Mouse (Mus musculus): ENCODE measurements around the gene Omt2b. TPM values are rescaled to one million over a fixed set of nuclear protein-coding genes. Genes with fewer than 3 reads are reported as not detected.
"Not testable (repeated sequence)": the region's sequence is repeated elsewhere in the genome, so short reads cannot be mapped to it uniquely, and the experiment has no call there.

Gene Omt2b
- total RNA-seq, 2 experiments from 2014 or later: not detected

DNA sequence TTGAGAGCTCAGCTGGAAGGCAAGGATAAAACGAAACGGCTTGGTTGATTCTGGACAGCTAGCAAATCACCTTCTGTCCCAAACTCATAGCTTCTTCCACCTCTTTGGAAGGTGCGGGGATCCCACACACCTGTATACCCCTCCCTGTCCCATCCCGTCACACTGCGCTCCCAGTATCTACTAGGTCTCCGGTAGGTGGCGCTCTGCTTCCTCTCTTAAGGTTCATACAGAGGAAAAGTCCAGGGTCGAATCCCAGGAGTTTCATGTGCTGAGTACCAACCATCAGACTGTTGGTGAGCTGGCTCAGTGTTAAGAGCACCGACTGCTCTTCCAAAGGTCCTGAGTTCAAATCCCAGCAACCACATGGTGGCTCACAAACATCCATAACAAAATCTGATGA, 30.7 kb downstream of the Omt2b start:
- TF ChIP-seq CTCF (IDR thresholded peaks at IDR 0.05): peak; percentile 73
- Histone ChIP-seq H3K4me3 (no peak overlapping the region), H3K27ac (no peak overlapping the region)
- intact Hi-C loops (cut with DNase I): loop anchor here (5.0 kb wide), 1 partner anchor 79 kb away; no protein-coding TSS in a partner anchor
- peak; percentile 38 to 45 for DNase-seq (ENCODE audit: extremely low spot score in 1 of 2, low spot score in 2 of 2)

DNA sequence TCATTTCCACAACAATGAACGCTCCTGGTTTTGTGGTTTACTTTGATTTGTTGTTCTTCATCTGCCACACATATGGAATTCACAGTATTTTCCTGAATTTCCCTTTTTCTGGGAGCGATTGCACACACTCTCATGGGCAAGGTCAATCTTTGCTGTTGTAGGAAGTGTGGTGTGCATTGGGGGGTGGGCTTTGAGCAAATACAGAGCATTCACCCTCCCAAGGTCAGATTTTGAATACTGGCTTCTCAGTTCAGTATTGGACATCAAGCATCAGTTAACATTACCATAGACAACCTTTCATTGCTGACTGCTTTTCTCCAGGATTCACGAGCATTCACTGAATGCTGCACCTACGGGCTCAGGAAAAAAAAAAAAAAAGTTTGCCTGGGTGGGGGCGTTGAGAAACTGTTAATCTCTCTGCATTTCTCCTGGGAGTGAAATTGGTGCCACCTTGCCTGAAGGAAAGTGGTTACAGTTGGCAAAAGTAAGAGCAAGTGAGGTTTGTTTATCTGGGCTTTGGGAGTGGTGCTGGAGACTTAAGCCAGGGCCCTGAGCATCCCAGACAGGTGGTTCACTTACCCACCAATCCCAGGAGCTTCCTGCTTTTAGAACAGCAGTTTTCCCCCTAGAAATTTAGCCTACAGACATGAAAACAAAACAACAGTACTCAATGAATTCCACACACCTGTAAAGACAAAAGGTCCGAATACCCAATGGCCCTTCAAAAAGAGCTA, 32.5 kb downstream of the Omt2b start:
- no peak overlapping the region for H3K4me3 ChIP-seq
- no peak overlapping the region for H3K27ac ChIP-seq
- no peak for DNase-seq (ENCODE audit: extremely low spot score in 1 of 2, low spot score in 2 of 2)
- TF ChIP-seq CTCF (IDR thresholded peaks at IDR 0.05): no peak
- intact Hi-C loops (cut with DNase I): loop anchor here (5.0 kb wide), 1 partner anchor 77 kb away; no protein-coding TSS in a partner anchor

DNA sequence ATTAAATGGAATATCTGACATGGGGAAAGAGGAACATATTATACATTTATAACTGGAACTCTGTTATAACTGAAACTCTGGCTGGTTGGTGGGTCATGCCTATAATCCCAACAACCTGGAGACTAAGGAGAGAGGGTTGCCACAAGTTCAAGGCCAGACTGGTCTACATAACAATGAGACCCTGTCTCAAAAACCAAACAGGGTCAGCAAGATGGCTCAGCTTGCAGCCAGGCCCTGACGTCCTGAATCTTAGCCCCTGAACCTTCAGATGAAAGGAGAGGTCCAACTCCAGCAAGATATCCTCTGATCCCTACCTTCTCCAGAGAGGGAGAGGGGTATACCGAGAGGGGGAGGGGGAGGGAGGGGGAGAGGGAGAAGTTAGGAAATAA, 33.1 kb downstream of the Omt2b start:
- no peak overlapping the region for H3K4me3 ChIP-seq
- intact Hi-C loops (cut with DNase I): no loop called here
- TF ChIP-seq CTCF (IDR thresholded peaks at IDR 0.05): no peak
- DNase-seq (ENCODE audit: extremely low spot score in 1 of 2, low spot score in 2 of 2): no peak
- no peak overlapping the region for H3K27ac ChIP-seq

DNA sequence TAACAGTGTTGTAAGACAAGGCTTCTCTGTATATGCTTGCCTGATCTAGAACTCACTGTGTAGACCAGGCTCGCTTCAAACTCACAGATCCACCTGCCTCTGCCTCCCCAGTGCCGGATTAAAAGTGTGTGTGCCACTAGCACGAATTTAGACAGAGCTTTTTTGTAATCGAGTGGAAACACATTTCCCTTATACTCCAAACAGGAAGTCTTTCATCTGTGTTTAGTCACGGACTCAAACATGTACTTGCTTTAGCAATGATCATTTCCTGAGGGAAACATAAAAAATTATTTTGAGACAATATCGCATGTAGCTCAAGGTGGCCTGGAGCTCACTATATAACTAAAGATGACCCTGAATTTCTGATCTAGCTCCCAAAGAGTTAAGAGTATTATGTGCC, 36.0 kb downstream of the Omt2b start:
- intact Hi-C loops (cut with DNase I): no loop called here
- DNase-seq (ENCODE audit: extremely low spot score in 1 of 2, low spot score in 2 of 2): no peak
- H3K27ac ChIP-seq: no peak overlapping the region
- H3K4me3 ChIP-seq: no peak overlapping the region
- no peak for TF ChIP-seq CTCF (IDR thresholded peaks at IDR 0.05)

DNA sequence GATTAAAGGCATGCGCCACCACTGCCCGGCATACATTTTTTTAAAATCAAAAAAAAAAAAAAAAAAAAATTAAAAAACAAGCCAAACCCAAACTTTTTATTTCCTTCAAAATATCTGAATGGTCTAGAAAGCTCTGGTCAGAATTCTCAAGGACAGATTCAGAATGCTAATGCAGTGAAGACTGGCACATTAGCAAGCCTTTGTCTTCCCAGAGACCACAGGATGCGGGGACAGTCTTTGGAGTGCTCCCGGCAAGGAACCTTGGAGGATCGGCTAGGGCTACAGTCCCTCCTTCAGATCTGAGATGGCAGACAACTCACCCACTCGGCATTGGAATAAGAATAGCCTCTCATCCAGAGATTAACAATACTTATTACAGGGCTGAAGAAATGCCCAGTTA, 37.3 kb downstream of the Omt2b start:
- intact Hi-C loops (cut with DNase I): no loop called here
- DNase-seq (ENCODE audit: extremely low spot score in 1 of 2, low spot score in 2 of 2): no peak
- Histone ChIP-seq H3K27ac (no peak overlapping the region), H3K4me3 (no peak overlapping the region)
- no peak for TF ChIP-seq CTCF (IDR thresholded peaks at IDR 0.05)

DNA sequence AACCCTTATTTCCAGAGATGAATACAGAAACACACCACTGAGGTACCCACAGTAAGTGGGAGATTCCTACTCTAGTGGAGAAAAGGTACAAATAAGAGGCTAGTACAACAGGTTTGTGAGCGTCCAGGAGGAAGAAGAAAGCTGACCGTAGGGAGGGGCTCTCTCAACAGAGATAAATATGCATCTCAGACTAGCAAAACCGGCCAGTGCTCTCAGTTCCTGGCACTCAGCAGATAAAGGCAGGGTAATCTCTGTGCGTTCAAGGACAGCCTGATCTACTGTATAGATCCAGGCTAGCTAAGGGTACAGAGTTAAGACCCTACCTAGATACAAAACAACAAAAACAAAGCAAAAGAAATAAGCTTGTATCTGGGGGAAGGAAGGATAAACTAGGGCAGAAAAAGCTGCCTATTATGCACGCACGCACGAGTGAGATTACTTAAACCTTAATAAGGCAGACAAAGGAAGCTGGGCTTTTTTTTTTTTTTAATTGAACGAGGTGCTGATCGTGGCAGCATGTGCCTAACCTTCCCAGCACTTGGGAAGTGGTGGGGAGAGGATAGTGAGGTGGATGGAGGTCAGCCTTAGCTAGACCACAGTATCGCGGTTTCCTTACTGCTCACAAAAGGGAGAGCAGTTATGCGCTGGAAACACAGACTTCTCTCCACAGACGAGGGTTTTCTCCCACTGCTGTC, 38.6 kb downstream of the Omt2b start:
- intact Hi-C loops (cut with DNase I): no loop called here
- Histone ChIP-seq H3K4me3 (no peak overlapping the region), H3K27ac (no peak overlapping the region)
- no peak for DNase-seq (ENCODE audit: extremely low spot score in 1 of 2, low spot score in 2 of 2)
- TF ChIP-seq CTCF (IDR thresholded peaks at IDR 0.05): no peak

DNA sequence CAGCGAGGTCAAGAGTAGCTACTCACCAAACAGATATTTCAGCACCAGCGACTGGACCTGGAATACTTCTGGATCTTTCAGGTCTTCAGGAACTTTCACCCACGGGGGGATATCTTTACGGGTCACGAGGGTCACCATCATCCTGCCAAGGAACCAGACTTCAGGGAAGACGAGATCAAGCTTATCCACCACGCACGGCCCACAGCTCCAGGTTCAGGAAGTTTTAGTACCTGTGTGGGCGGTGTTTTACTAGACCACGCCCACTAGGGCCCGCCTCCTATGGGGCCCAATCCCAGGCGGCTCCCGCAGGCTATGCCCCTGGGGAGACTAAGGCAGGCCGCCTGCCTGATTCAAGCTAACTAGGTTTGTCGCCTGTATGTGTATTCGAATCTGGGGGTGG, 40.6 kb downstream of the Omt2b start, which contains the start of gene Dppa5a:
TSS of gene Dppa5a (minus strand) at position 219 of the 400 bp plus-strand sequence.
- intact Hi-C loops (cut with DNase I); DNase-seq (ENCODE audit: extremely low spot score in 1 of 2, low spot score in 2 of 2); H3K4me3 ChIP-seq; H3K27ac ChIP-seq: not testable (repeated sequence)

DNA sequence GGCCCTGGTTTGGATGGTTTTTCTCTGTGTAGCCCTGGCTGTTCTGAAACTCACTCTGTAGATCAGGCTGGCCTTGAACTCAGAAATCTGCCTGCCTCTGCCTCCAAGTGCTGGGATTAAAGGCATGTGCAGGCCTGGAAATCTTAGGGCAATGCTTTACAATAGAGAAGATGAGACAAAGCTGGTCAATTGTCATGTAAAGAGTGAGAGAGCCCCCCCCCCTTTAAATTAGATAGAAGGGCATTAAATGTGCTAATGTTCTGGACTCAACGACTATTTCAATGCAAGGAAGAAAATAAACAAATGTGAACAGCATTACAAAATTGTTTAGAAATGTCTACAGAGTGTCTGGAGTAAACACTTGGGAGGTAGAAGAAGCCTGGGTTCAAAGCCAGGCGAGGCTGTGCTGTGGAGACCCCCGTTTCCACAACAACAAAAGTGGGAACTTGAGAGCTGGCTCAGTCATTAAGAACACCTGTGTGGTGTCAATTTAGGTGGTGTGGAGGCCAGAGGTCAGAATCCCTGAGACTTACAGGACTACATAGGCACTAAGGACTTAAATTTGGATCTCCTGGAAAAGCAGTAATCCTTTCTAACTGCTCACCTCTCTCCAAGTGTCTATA, 41.4 kb downstream of the Omt2b start:
- no peak for DNase-seq (ENCODE audit: extremely low spot score in 1 of 2, low spot score in 2 of 2)
- no peak for TF ChIP-seq CTCF (IDR thresholded peaks at IDR 0.05)
- Histone ChIP-seq H3K4me3 (no peak overlapping the region), H3K27ac (no peak overlapping the region)
- intact Hi-C loops (cut with DNase I): no loop called here

DNA sequence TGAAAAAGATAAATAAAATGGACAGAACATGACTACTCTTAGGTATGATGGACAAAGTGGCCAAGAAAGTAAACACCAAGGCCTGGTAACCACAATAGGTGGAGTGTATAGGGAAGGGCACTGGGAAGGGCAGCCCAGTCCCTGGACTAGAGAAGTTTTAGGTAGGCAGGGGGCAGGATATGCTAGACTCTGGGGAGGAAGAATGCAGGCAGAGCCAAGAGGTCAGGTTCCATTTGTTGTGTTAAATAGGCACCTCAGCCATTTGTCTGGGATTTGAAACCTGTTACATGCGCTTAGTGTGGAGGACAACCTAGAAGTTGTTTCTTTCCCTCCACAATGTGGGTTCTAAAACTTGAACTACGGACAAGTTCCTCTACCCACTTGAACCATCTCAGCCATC, 42.0 kb downstream of the Omt2b start:
- DNase-seq (ENCODE audit: extremely low spot score in 1 of 2, low spot score in 2 of 2): no peak

DNA sequence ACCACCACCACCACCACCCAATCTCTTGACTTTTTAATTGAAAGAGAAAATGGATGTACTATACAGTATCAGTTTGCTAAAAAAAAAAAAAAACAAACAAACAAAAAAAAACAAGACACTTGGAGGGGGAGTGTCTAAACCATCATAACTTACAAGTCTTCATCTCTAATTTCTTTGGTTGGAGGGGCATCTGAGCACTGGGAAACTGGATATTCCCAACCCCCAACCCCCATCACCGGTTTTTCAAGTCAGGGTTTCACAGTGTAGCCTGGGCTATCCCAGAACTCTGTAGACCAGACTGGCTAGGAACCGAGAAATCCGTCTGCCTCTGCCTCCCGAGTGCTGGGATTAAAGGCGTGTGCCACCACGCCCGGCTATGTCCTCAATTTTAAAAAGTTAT, 42.4 kb downstream of the Omt2b start:
- Histone ChIP-seq H3K4me3 (no peak overlapping the region), H3K27ac (no peak overlapping the region)
- intact Hi-C loops (cut with DNase I): no loop called here
- DNase-seq (ENCODE audit: extremely low spot score in 1 of 2, low spot score in 2 of 2): no peak
- no peak for TF ChIP-seq CTCF (IDR thresholded peaks at IDR 0.05)

More for the DNA sequence above, 42.0 kb downstream of the Omt2b start:
- Histone ChIP-seq H3K4me3 (no peak overlapping the region), H3K27ac (no peak overlapping the region)
- intact Hi-C loops (cut with DNase I): no loop called here
- no peak for TF ChIP-seq CTCF (IDR thresholded peaks at IDR 0.05)

DNA sequence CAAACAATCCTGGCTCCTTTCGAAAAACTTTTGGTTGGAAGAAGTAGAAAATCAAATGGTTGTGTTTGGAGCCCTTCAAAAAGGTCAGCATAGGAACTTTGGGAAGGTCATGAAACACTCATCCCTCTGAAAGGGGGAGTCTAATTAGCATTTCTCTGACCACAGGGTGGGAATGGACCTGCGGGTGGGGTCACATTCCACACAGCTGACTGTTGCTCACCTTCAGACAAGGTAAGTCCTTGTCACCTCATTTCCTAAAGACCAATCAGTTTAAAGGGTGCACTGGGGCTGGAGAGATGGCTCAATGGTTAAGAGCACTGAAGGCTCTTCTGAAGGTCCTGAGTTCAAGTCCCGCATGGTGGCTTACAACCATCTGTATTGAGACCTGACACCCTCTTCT, 44.1 kb downstream of the Omt2b start:
- intact Hi-C loops (cut with DNase I): no loop called here
- no peak for DNase-seq (ENCODE audit: extremely low spot score in 1 of 2, low spot score in 2 of 2)
- no peak for TF ChIP-seq CTCF (IDR thresholded peaks at IDR 0.05)
- no peak overlapping the region for H3K27ac ChIP-seq
- no peak overlapping the region for H3K4me3 ChIP-seq

DNA sequence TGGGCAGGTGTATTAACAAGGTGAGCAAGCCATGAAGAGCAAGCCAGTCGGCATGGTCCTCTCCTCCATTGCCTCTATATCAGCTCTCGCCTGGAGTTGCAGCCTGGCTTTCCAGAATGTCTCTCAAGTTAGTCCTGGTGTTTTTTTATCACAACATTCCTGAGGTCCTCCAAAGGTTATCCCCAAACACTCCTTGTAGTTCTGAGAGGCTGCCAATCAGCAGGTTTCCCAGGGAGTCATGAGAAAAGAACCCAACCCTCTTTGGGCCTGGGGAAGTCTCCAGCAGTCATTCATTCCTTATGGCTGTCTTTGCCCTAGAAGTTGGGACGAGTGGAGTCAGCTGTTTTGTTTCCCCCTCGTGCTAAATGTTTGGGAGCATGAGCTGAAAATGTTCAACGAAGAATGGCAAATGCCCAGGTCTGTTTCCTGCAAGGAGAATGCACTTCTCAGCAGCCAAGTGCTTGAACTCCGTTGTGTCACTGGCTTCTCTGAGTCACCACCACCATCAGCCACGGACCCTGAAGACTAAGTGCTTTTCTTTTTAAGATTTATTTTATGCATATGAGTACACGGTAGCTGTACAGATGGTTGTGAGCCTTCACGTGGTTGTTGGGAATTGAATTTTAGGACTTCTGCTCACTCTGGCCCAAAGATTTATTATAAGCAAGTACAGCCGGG, 45.6 kb downstream of the Omt2b start:
- intact Hi-C loops (cut with DNase I): no loop called here
- no peak overlapping the region for H3K4me3 ChIP-seq
- no peak overlapping the region for H3K27ac ChIP-seq
- no peak for DNase-seq (ENCODE audit: extremely low spot score in 1 of 2, low spot score in 2 of 2)
- no peak for TF ChIP-seq CTCF (IDR thresholded peaks at IDR 0.05)

Data from left cerebral cortex, adult 2 months (tissue).